Mouse (Mus musculus) hematopoietic stem cell, adult 5-6 weeks (primary cell): ENCODE results near the gene Cdv3. TPM values are rescaled to one million over a fixed set of nuclear protein-coding genes. Genes with fewer than 3 reads are reported as not detected.

Experiments
- ATAC-seq, 2 experiments: fragments of 125-278 bp in 1 of 2; replicated peaks in 1 of 2; 2 replicates each; pipeline ENCODE4 v1.8.0; 2016 to 2017; ENCODE audit warnings: inconsistent platforms in 2 of 2, mild to moderate bottlenecking in 2 of 2, moderate number of reproducible peaks in 2 of 2, low read depth in 1 of 2, moderate TSS enrichment in 1 of 2; ENCODE audit not compliant: low FRiP score in 2 of 2, poor library complexity in 2 of 2, severe bottlenecking in 2 of 2, insufficient read depth in 1 of 2, low TSS enrichment in 1 of 2
- total RNA-seq: library from RNA; stranded (forward); fragments of 172-1452, 232-1000 nt; gene quantifications from 2 replicates; pipeline ENCODE4 v1.2.3, GENCODE M21; 2017

Cdv3 gene
- total RNA-seq, 1 experiment from 2014 or later: 198 TPM

GRCm38 (mm10) chr9:103332663-103333062, 33.0 kb downstream of the Cdv3 start:
- ATAC-seq: peak; percentile 62 to 67

GRCm38 (mm10) chr9:103326449-103326848, 39.2 kb downstream of the Cdv3 start:
- ATAC-seq: peak in 1 of 2 experiments; percentile 10; a peak in 1 of 4 replicates

- no peak for ATAC-seq
Measured at GRCm38 (mm10) chr9:103324678-103325077, 41.0 kb downstream of the Cdv3 start.

GRCm38 (mm10) chr9:103309832-103310231, 55.8 kb downstream of the Cdv3 start:
- no peak for ATAC-seq

- peak; percentile 10 to 14; a peak in 2 of 4 replicates for ATAC-seq
Measured at GRCm38 (mm10) chr9:103305332-103306041, 60.2 kb downstream of the Cdv3 start.

- peak; percentile 95 to 98 for ATAC-seq
Measured at GRCm38 (mm10) chr9:103304927-103305326, 60.7 kb downstream of the Cdv3 start, which contains the start of the genes 1300017J02Rik and Topbp1. TSS of gene 1300017J02Rik (minus strand) at chr9:103305082. TSS of gene Topbp1 (plus strand) at chr9:103305215.

Other genes with a start within 250 kb of the Cdv3 start
- gene Srprb, start 163.7 kb downstream of the Cdv3 start, total RNA-seq: 19.1 and 21.7 TPM in 2 replicates
- not detected in 2 replicates for gene Gm20425, start 135.5 kb downstream of the Cdv3 start, total RNA-seq
- 68.0 and 95.2 TPM in 2 replicates for gene Trf, start 135.4 kb downstream of the Cdv3 start, total RNA-seq
- 1.8 TPM in 1 of 2 replicates, not detected in the other for gene 1300017J02Rik, start 60.8 kb downstream of the Cdv3 start, total RNA-seq
- 187 and 235 TPM in 2 replicates for gene Topbp1, start 60.6 kb downstream of the Cdv3 start, total RNA-seq
- gene Bfsp2, start 114.6 kb upstream of the Cdv3 start, total RNA-seq: 3.4 and 6.3 TPM in 2 replicates